Mouse (Mus musculus): ENCODE data around the gene Ltb4r2. TPM values are rescaled to one million over a fixed set of nuclear protein-coding genes. Genes with fewer than 3 reads are reported as not detected.

Gene Ltb4r2
- polyA plus RNA-seq, 1 experiment, result not detected

GRCm38 (mm10) chr14:55762001-55762821, 983 bp downstream of the Ltb4r2 start:
- H3K27ac ChIP-seq (replicated peaks; ENCODE audit: low read depth, low read length), result no peak overlapping the region
- H3K4me3 ChIP-seq (ENCODE audit: insufficient read depth, low read depth, low read length), result peak overlapping the region; percentile 61
- H3K4me1 ChIP-seq (ENCODE audit: control insufficient read depth, insufficient read depth, insufficient read length, low read length), result no peaks in the 10 kb centered on the region

- no peaks in the 10 kb centered on the region for H3K4me1 ChIP-seq (ENCODE audit: control insufficient read depth, insufficient read depth, insufficient read length, low read length)
- H3K27ac ChIP-seq (replicated peaks; ENCODE audit: low read depth, low read length), result peak overlapping the region; percentile 45
- no peak overlapping the region for H3K4me3 ChIP-seq (ENCODE audit: insufficient read depth, low read depth, low read length)
Observed at GRCm38 (mm10) chr14:55763166-55763565, 1.9 kb downstream of the Ltb4r2 start.

DNA sequence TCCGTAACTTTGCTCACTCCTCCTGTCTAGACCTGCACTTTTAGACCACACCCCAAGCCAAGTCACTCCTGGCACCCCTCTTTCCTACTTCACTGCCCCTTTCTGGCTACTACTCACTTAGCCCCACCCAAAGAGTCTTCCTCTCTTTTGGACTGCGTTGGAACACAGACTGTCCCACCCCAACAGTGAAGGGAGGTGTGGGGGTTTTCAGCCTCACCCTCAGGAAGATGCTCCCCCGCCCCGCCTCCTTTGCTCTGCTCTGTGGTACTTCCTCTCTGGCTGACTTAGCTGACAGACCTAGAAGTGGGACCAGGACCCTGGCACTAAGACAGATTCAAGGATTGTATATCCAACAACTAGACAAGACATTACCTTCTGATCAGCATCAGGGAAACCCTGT, 4.5 kb downstream of the Ltb4r2 start, which contains the start of gene Ltb4r1:
Gene Ltb4r1 (plus strand): TSS at position 267 of the 400 bp plus-strand sequence.
- Histone ChIP-seq H3K27ac (replicated peaks; ENCODE audit: low read depth, low read length) (no peak within 1 kb of the TSS), H3K4me1 (ENCODE audit: control insufficient read depth, insufficient read depth, insufficient read length, low read length) (no peaks in the 10 kb centered on the region), H3K4me3 (ENCODE audit: insufficient read depth, low read depth, low read length) (no peak within 1 kb of the TSS)

DNA sequence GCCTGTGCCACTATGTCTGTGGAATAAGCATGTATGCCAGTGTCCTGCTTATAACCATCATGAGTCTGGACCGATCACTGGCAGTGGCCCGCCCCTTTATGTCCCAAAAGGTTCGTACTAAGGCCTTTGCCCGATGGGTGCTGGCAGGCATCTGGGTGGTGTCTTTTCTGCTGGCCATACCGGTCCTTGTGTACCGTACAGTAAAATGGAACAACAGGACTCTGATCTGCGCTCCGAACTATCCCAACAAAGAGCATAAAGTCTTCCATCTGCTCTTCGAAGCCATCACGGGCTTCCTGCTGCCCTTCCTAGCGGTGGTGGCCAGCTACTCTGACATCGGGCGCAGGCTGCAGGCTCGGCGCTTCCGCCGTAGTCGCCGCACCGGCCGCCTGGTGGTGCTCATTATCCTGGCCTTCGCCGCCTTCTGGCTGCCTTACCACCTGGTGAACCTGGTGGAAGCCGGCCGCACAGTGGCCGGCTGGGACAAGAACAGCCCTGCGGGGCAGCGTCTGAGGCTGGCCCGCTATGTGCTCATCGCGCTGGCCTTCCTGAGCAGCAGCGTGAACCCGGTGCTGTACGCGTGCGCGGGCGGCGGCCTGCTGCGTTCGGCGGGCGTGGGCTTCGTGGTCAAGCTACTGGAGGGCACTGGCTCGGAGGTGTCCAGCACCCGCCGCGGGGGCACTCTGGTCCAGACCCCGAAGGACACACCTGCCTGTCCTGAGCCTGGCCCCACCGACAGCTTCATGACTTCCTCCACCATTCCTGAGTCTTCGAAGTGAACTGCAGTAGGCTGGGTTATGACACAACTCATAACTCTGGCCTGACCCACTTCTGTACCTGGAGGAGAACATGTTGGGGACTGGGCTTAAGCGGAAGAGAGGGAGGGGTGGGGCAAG, 6.5 kb downstream of the Ltb4r2 start:
- peak overlapping the region; percentile 49 for H3K4me3 ChIP-seq (ENCODE audit: insufficient read depth, low read depth, low read length)
- H3K27ac ChIP-seq (replicated peaks; ENCODE audit: low read depth, low read length), result no peak overlapping the region

DNA sequence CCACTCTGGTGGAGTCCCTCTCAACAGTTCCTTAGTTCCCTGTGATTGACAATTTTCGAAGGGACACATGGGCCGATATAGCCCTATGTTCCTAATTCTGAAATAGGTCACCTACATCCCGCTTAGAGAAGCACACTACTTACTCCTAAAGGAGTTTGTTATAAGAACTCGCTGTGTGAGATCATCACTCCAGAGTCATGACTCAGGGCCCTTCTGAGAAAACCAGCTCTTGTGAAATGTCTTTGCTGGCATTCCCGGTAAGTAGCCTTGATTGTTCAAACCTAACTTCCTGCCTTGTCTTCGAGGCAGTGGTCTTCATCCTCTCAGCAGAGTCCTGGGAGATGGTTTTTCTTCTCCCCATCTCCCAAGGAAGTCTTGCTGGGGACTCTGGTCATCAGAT, 7.3 kb downstream of the Ltb4r2 start:
- Histone ChIP-seq H3K4me1 (ENCODE audit: control insufficient read depth, insufficient read depth, insufficient read length, low read length) (no peaks in the 10 kb centered on the region), H3K4me3 (ENCODE audit: insufficient read depth, low read depth, low read length) (no peak overlapping the region), H3K27ac (replicated peaks; ENCODE audit: low read depth, low read length) (no peak overlapping the region)

More for the DNA sequence above, 6.5 kb downstream of the Ltb4r2 start:
- no peaks in the 10 kb centered on the region for H3K4me1 ChIP-seq (ENCODE audit: control insufficient read depth, insufficient read depth, insufficient read length, low read length)

- Histone ChIP-seq H3K4me1 (ENCODE audit: control insufficient read depth, insufficient read depth, insufficient read length, low read length) (no peaks in the 10 kb centered on the region), H3K27ac (replicated peaks; ENCODE audit: low read depth, low read length) (no peak overlapping the region), H3K4me3 (ENCODE audit: insufficient read depth, low read depth, low read length) (no peak overlapping the region)
Observed at GRCm38 (mm10) chr14:55769087-55769703, 8.0 kb downstream of the Ltb4r2 start.

DNA sequence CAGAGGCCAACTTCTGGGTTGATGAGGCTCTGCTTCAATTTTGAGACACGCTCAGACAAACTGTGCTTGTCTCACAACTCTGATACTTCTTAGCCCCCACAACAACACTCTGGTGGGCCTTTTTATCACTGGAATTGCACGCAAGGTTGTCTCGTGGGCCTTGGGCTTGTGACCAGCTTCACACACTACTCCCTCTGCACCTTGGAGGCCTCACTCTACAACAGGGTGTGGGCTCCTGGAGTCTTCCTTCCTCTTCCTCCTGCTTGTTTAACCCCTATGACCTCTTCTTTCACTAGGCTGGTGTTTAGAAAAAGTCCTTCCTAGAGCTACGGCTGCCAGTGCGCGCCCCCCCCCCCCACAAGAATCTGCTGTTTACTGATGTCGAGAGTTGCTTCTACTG, 15.5 kb downstream of the Ltb4r2 start:
- no peaks in the 10 kb centered on the region; the same call in 1 of the 2 replicates for H3K4me1 ChIP-seq (ENCODE audit: control insufficient read depth, insufficient read depth, insufficient read length, low read length)
- H3K27ac ChIP-seq (replicated peaks; ENCODE audit: low read depth, low read length), result no peak overlapping the region
- no peak overlapping the region for H3K4me3 ChIP-seq (ENCODE audit: insufficient read depth, low read depth, low read length)

DNA sequence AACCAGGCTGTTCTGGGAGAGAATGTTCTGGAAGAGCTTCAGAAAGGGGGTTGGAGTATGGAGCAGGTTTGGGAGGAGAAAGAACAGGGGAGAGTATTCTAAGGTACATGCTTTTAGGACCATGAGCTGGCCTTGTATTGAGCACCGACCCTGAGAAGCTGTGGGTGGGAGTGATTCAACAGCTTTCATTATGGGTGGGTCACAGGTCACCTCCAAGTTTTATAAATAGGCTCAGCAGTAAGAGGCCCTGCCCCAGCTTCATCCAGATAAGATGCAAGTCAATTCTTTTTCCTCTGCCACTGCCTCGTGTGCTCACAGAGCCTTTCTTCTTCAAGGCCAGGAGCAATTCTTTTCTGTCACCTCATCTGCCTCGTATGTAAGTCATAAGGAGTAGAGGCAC, 15.9 kb downstream of the Ltb4r2 start:
- Histone ChIP-seq H3K4me1 (ENCODE audit: control insufficient read depth, insufficient read depth, insufficient read length, low read length) (no peaks in the 10 kb centered on the region; the same call in 1 of the 2 replicates), H3K4me3 (ENCODE audit: insufficient read depth, low read depth, low read length) (no peak overlapping the region), H3K27ac (replicated peaks; ENCODE audit: low read depth, low read length) (no peak overlapping the region)

- Histone ChIP-seq H3K4me3 (ENCODE audit: insufficient read depth, low read depth, low read length) (no peak overlapping the region), H3K27ac (replicated peaks; ENCODE audit: low read depth, low read length) (no peak overlapping the region), H3K4me1 (ENCODE audit: control insufficient read depth, insufficient read depth, insufficient read length, low read length) (no peaks in the 10 kb centered on the region; the same call in 1 of the 2 replicates)
Observed at GRCm38 (mm10) chr14:55777806-55778205, 16.6 kb downstream of the Ltb4r2 start.

GRCm38 (mm10) chr14:55778686-55779085, 17.5 kb downstream of the Ltb4r2 start:
- no peaks in the 10 kb centered on the region; the same call in 1 of the 2 replicates for H3K4me1 ChIP-seq (ENCODE audit: control insufficient read depth, insufficient read depth, insufficient read length, low read length)
- H3K4me3 ChIP-seq (ENCODE audit: insufficient read depth, low read depth, low read length), result no peak overlapping the region
- H3K27ac ChIP-seq (replicated peaks; ENCODE audit: low read depth, low read length), result no peak overlapping the region

DNA sequence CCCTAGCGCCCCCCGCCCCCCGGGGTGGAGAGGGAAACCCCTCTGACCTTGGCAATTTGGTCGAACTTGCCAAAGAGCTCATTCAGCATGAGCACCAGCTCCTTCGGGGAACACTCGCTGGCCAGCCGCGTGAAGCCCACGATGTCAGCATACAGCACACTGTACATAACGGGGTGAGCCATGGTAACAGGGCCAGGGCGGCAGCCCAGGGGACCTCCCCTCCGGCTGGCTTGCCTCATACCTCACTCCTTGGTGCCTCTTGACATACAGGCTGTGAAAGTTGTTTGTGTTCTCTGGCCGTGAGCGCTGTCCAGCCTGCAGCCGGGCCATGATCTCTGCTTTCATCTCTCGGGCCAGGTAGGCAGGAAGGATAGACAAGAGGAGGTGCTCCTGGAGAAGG, 18.4 kb downstream of the Ltb4r2 start:
- H3K27ac ChIP-seq (replicated peaks; ENCODE audit: low read depth, low read length), result no peak overlapping the region
- H3K4me3 ChIP-seq (ENCODE audit: insufficient read depth, low read depth, low read length), result no peak overlapping the region
- no peaks in the 10 kb centered on the region; the same call in 1 of the 2 replicates for H3K4me1 ChIP-seq (ENCODE audit: control insufficient read depth, insufficient read depth, insufficient read length, low read length)

GRCm38 (mm10) chr14:55780736-55781135, 19.5 kb downstream of the Ltb4r2 start:
- no peaks in the 10 kb centered on the region; the same call in 1 of the 2 replicates for H3K4me1 ChIP-seq (ENCODE audit: control insufficient read depth, insufficient read depth, insufficient read length, low read length)
- H3K4me3 ChIP-seq (ENCODE audit: insufficient read depth, low read depth, low read length), result no peak overlapping the region
- no peak overlapping the region for H3K27ac ChIP-seq (replicated peaks; ENCODE audit: low read depth, low read length)

DNA sequence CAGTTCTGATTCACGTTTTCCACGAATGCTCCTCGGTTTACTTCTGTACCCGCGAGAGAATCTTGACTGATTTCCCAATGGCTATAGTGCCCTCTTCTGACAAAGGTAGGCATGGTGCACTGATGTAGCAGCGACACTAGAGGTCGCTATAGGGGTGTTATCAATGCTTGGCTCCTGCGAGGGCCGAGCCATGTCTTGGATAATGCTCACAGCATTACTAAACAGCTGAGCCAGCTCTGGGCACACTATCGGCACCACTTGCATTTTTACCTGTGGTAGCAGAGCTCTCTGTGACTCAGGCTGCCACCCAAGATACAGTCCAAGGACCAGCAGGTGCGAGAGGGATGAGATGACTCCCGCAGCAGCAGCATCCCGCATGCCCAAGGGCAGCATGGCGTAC, 20.1 kb downstream of the Ltb4r2 start:
- H3K4me3 ChIP-seq (ENCODE audit: insufficient read depth, low read depth, low read length), result peak overlapping the region; percentile 38

GRCm38 (mm10) chr14:55782361-55782960, 21.2 kb downstream of the Ltb4r2 start:
- H3K27ac ChIP-seq (replicated peaks; ENCODE audit: low read depth, low read length), result peak overlapping the region; percentile 93
- peak overlapping the region; percentile 59 for H3K4me3 ChIP-seq (ENCODE audit: insufficient read depth, low read depth, low read length)
- H3K4me1 ChIP-seq (ENCODE audit: control insufficient read depth, insufficient read depth, insufficient read length, low read length), result no peaks in the 10 kb centered on the region; the same call in 1 of the 2 replicates

More for the DNA sequence above, 20.1 kb downstream of the Ltb4r2 start:
- Histone ChIP-seq H3K4me1 (ENCODE audit: control insufficient read depth, insufficient read depth, insufficient read length, low read length) (no peaks in the 10 kb centered on the region; the same call in 1 of the 2 replicates), H3K27ac (replicated peaks; ENCODE audit: low read depth, low read length) (0 out of 2 replicates have a peak overlapping the region, but pooled peaks have one; percentile 7)
